Mouse (Mus musculus): Measurements from ENCODE around the gene Zswim3. TPM values are rescaled to one million over a fixed set of nuclear protein-coding genes. Genes with fewer than 3 reads are reported as not detected.

The Zswim3 gene
- total and polyA plus RNA-seq, 3 experiments: 4.7 to 5.9 TPM; not detected in 1

DNA sequence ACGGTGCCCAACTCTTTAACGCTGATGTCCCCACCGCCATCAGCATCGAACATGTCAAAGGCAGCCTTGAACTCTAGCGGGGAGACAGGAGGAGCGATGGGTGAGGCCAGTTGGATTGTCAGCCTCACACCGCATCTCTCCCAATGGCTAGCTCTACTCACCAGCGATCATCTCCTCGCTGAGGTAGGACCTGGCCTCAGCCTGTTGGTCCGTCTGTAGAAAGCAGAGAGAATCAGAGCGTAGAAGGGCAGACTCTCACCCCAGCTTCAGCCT is 26.9 kb upstream of the Zswim3 start:
- H3K79me2 ChIP-seq (ENCODE audit: control insufficient read depth, insufficient read depth, low read length, poor library complexity): no peaks in the 10 kb centered on the region
- TF ChIP-seq ETS1 (IDR thresholded peaks at IDR 0.05; ENCODE audit: low read depth, low read length) (no peak), MXI1 (IDR thresholded peaks at IDR 0.05; ENCODE audit: low read depth, low read length) (no peak), MAFK (IDR thresholded peaks at IDR 0.05; ENCODE audit: borderline replicate concordance, low read depth, low read length) (no peak), ZNF384 (IDR thresholded peaks at IDR 0.05; ENCODE audit: low read depth, low read length) (no peak), ZC3H11A (IDR thresholded peaks at IDR 0.05; ENCODE audit: low read depth, low read length) (no peak), UBTF (IDR thresholded peaks at IDR 0.05; ENCODE audit: borderline replicate concordance, insufficient read depth, low read depth, low read length) (no peak), POLR2A (IDR thresholded peaks at IDR 0.05; ENCODE audit: control insufficient read depth in 1 of 2, insufficient read depth in 1 of 2, low read depth in 1 of 2, low read length in 2 of 2, poor library complexity in 1 of 2) (no peak), MAZ (IDR thresholded peaks at IDR 0.05; ENCODE audit: low read depth, low read length) (no peak), NELFE (IDR thresholded peaks at IDR 0.05; ENCODE audit: low read depth, low read length) (no peak), ZMIZ1 (IDR thresholded peaks at IDR 0.05; ENCODE audit: low read depth, low read length) (no peak), BHLHE40 (IDR thresholded peaks at IDR 0.05; ENCODE audit: borderline replicate concordance, low read depth, low read length) (no peak), TBP (IDR thresholded peaks at IDR 0.05; ENCODE audit: low read depth, low read length) (no peak), HCFC1 (IDR thresholded peaks at IDR 0.05; ENCODE audit: low read depth, low read length) (no peak), USF1 (IDR thresholded peaks at IDR 0.05; ENCODE audit: low read depth, low read length) (no peak), JUND (IDR thresholded peaks at IDR 0.05; ENCODE audit: low read depth, low read length) (no peak), ELF1 (IDR thresholded peaks at IDR 0.05; ENCODE audit: low read depth, low read length) (no peak)
- peaks cover 0 to 5% of the 10 kb centered on the region in 2 experiments; a peak in 2 of 4 replicates for H3K36me3 ChIP-seq (ENCODE audit: control insufficient read depth in 1 of 2, insufficient read depth in 2 of 2, low read length in 2 of 2)
- no peak for DNase-seq (ENCODE audit: low read depth, low spot score)
- H3K9me3 ChIP-seq (replicated peaks; ENCODE audit: insufficient read depth, low read length): no peaks in the 10 kb centered on the region
- peaks cover 0 to 9% of the 10 kb centered on the region in 2 experiments; a peak in 3 of 4 replicates for H3K4me1 ChIP-seq (ENCODE audit: control insufficient read depth in 1 of 2, insufficient read depth in 2 of 2, low read length in 2 of 2)
- H3K27me3 ChIP-seq (ENCODE audit: control insufficient read depth in 1 of 2, insufficient read depth in 2 of 2, low read length in 2 of 2): no peaks in the 10 kb centered on the region
- H3K4me3 ChIP-seq (ENCODE audit: control insufficient read depth in 1 of 2, insufficient read depth in 1 of 2, low read depth in 2 of 2, low read length in 2 of 2): no peak overlapping the region
- no peak overlapping the region for H3K27ac ChIP-seq (ENCODE audit: control insufficient read depth, low read depth, low read length)
- no peak overlapping the region for H3K9ac ChIP-seq (ENCODE audit: control insufficient read depth, low read depth, low read length, poor library complexity, severe bottlenecking)

DNA sequence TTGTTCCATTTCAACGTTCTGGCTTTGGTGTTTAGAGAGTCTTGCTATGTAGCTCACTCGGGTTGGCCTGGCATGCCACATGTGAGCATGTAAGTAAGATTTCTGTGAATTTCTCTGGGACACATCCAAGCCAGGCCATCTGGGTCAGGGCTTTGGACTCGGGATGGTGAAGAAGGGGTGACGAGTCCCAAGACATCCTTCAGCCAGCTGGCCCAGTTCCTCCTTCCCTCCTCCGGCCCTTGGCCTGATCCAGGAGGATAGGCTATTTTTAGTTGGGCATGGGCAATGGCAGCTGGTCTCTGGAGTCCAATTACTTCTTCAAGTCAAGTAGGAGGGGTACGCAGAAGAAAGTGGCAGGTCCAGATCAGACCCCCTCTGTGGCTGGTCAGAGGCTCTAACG is 26.1 kb upstream of the Zswim3 start:
- Histone ChIP-seq H3K4me3 (ENCODE audit: control insufficient read depth in 1 of 2, insufficient read depth in 1 of 2, low read depth in 2 of 2, low read length in 2 of 2) (no peak overlapping the region), H3K27me3 (ENCODE audit: control insufficient read depth in 1 of 2, insufficient read depth in 2 of 2, low read length in 2 of 2) (no peaks in the 10 kb centered on the region), H3K79me2 (ENCODE audit: control insufficient read depth, insufficient read depth, low read length, poor library complexity) (no peaks in the 10 kb centered on the region), H3K36me3 (ENCODE audit: control insufficient read depth in 1 of 2, insufficient read depth in 2 of 2, low read length in 2 of 2) (no peaks in the 10 kb centered on the region; a peak in 1 of 4 replicates), H3K4me1 (ENCODE audit: control insufficient read depth in 1 of 2, insufficient read depth in 2 of 2, low read length in 2 of 2) (0 out of 4 replicates have a peak, but pooled peaks cover 0 to under 1% of the 10 kb centered on the region in 2 experiments), H3K27ac (ENCODE audit: control insufficient read depth, low read depth, low read length) (no peak overlapping the region), H3K9me3 (replicated peaks; ENCODE audit: insufficient read depth, low read length) (no peaks in the 10 kb centered on the region), H3K9ac (ENCODE audit: control insufficient read depth, low read depth, low read length, poor library complexity, severe bottlenecking) (no peak overlapping the region)
- no peak for TF ChIP-seq MEF2A (IDR thresholded peaks at IDR 0.05; ENCODE audit: extremely low read depth, insufficient replicate concordance, low read depth, low read length, poor library complexity, severe bottlenecking)
- TF ChIP-seq JUND (IDR thresholded peaks at IDR 0.05; ENCODE audit: low read depth, low read length): no peak
- no peak for TF ChIP-seq GABPA (IDR thresholded peaks at IDR 0.05; ENCODE audit: low read depth, low read length)
- no peak for TF ChIP-seq BHLHE40 (IDR thresholded peaks at IDR 0.05; ENCODE audit: borderline replicate concordance, low read depth, low read length)
- TF ChIP-seq SIN3A (IDR thresholded peaks at IDR 0.05; ENCODE audit: low read length): no peak
- DNase-seq (ENCODE audit: low read depth, low spot score): no peak

All from MEL (cell line).